Mouse (Mus musculus) frontal cortex, postnatal 36 days (tissue): ENCODE data around the gene Nr2f2.

ENCODE experiments used
- DNase-seq, 2 experiments: peaks; one replicate each; pipeline ENCODE4 v3.0.0; 2022; ENCODE audit warnings: low spot score in 2 of 2

Gene Nr2f2

DNA sequence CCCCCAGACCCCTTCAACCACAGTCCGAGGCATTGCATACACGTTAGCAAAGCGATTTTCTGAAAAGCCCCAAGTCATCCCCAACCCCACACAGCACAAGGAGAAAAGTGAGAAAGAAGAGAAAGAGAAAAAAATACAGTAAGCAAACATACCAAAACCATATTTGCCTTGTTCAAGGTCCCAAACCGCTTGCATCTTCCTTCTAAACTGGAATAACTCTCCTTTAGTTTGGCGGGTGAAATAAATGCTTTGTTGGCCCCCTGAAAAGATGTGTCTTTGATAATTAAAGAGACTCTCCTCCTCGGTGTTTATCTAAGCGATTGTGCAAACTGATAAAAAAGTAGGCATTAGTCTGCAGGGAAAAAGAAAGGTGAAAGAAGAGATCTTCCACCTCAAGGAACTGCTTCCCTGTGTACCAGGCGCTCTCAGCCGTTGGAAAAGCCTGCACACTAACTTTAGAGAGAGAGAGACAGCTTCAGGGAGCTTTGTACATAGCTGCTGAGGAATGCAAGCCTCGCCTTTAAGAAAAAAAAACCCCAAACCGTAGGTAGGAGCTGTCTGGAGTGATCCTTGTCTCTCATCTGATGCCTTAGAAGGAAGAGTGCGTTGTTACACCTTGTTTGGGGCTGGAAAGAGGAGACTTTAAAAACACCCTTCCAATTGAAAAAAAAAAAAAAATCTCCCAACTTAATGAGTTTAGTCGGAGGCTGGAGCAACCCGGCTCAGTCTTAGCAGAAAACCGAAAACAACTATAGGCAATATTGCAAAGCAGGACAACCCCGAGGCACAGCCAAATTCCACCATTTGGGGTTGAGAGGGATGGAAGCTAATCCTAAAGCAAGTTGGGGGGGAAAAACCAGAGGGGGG lies at the start of gene Nr2f2:
Nr2f2 (minus strand) TSS at position 795 of the 867 bp plus-strand sequence.
- no peak for DNase-seq

DNA sequence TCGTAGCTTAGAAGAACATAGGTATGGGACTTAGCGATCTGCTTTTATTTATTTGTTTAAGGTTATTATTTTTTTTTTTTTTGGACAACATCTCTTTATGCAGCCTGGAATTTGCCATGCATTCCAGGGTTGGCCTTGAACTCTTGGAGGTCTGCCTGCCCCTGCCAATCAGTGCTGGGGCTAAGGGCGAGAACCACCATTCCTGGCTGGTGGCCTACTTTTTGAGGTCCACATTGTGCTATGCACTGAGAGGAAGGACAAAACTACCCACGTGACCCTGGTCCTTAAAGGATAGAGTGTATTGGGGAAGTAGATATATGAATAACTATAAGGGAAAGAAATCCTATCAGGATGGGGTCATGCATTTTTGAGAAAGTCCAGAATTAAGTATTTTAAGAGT lies 47.9 kb upstream of the Nr2f2 start:
- DNase-seq: no peak

DNA sequence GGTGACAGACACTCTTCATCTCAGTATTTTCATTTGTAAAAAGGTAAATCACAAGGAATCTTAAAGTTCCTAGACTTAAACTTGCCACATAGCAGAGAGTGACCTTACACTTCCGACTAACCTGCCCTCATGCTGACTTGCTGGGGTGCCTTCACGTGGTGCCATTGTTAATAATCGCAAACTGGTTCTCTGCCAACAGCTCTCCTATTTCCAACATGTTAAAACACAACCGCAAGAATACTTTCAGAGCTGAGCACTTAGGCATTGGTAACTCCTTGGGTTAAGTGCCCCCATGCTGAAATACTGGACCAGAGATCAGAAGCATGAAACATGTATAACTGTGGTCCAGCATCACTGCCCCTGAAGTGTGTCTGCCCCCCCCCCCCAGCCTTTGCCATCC lies 47.1 kb upstream of the Nr2f2 start:
- DNase-seq: no peak

DNA sequence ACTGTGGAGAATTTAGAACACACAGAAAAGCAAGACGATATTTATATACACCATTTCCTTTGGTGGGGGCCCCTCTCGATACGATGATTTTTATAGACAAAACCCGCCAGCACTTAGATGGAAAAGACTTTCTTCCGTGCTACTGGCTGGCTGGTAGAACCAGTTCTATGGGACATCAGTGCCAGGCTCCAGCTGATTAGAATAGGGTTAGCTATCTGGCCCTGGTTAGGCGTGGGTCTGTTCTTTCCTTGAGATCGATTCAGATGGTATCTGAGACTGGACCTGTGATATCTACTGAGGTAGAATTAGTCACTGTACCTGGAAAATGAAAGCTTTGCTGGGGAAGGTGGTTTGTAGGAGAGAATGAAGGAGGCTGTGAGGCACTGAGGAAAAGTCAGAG lies 46.4 kb upstream of the Nr2f2 start:
- DNase-seq: no peak

DNA sequence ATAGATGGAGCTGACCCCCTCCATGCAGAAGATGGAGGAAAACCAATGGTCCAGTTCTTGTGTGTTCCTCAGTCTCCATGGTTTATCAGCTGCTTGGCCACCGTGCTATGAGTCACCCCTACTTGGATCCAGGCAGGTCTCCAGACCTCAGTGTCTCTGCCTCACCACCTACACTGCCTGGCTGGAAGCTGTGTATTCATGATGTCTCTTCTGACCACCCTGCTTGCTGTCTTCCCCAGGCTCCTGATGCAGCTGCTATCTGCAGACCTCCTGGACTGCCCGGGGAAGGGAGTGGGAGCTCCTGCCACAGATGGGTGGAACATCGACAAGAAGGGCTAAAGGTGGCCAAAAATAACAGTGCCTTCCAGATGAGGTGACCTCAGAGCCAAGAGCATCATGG lies 43.8 kb upstream of the Nr2f2 start:
- no peak for DNase-seq

DNA sequence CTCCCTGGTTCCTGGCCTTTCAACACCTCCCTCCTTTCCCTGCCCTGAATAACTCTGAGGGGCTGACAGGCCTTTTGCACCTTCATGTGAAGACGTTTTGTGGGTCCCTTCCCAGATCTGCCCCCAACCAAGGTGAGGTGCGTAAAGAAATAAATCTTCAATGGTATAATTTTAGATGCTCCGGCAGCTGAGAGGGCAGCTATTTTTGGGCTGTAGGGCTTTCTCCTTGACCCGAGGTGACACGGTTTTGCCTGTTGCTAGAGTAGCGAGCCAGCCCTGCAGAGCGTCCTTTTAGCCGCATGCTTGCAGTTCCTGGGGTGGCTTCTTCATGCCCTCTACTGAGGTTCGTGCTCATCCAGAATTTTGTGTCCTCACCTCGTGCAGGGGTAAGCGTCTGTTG lies 43.4 kb upstream of the Nr2f2 start:
- DNase-seq: no peak

DNA sequence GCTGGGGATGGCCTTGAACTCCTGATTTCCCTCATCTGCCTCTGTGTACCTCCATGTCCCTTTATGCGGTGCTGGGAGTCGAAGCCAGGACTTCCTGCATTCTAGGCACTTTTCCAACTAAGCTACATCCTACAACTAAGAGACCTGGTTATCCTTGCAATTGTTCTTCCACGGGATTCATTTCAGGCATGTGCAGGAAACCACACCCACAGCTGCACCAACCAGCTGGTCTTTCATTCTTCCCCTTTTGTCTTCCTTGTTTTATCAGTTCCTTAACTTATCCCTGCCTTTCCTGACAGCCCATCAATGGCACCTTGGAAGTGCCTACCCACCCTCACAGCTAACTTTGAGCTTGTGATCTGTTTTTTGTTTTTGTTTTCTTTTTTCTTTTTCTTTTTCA lies 42.3 kb upstream of the Nr2f2 start:
- no peak for DNase-seq

DNA sequence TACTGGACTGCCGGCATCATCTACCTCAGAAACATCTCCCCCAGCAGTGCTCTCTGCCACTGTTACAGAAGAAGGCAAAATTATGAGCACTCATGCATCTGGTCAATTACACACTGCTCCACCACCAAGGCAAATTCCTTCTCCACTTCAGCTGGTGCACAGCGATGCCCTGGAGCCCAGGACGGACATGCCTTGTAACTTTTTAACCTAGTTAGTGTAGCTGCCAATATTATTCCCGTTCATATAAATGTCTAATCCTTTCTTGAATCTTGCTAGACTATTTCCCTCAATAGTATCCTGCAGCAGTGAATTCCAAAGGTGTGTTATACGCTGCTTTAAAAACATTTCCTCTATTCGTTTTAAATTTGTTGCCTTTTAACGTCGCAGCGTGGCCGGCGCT lies 40.6 kb upstream of the Nr2f2 start:
- no peak for DNase-seq

DNA sequence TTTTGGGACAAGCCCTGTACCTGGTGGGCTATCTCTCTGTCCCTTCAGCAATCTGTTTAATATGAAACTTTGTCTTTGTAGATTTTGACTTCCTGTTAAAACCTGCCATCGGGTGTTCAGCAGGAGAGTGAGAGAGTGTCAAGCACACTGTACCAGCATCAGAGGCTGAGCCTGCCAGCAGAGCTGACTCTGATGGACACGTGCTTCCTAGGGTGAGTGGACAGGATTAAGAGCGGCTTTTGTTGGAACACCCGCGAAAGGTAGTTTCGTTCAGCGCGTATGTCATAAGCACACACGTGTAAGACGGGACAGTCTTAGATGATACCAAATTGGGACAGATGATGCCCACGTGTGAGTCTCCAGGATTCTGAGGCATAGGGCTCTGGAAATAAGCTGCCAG lies 40.0 kb upstream of the Nr2f2 start:
- DNase-seq: no peak

DNA sequence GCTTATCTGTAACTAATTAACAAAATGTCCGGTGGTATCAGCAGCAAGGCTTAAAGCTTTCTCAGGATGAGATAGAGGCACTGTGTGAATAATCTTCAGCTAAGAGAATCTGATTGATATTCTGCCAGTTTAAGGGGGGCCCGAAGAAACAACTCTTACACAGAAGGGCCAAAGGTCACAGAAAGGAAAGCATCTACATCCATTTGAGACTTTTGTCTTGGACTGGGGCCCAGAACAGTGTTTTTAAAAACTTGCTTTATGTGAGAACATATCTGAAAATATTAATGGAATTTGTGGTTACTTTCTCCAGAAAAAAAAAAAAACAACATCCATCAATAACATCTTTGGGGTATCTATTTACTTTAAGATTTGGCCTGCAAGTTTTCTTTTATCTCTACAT lies 38.9 kb upstream of the Nr2f2 start:
- DNase-seq: no peak

DNA sequence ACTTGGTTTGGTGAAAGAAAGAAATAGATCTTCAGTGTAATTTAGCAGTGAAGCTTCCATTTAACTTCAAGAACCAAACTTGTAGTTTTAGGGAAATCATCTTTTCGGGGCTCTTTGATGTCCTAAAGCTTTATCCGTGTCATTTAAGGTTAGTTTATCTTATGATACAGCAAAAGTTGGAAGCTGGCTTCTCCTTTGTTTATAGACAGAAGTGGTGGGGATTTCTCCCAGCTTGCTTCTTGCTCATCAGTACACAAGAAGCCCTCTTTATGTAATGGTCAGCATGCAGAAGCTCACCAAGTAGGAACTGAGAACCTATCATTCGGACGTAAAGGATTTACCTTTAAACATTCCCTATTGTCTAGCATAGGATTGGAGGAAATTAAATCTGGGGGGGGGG lies 16.3 kb upstream of the Nr2f2 start:
- DNase-seq: no peak

DNA sequence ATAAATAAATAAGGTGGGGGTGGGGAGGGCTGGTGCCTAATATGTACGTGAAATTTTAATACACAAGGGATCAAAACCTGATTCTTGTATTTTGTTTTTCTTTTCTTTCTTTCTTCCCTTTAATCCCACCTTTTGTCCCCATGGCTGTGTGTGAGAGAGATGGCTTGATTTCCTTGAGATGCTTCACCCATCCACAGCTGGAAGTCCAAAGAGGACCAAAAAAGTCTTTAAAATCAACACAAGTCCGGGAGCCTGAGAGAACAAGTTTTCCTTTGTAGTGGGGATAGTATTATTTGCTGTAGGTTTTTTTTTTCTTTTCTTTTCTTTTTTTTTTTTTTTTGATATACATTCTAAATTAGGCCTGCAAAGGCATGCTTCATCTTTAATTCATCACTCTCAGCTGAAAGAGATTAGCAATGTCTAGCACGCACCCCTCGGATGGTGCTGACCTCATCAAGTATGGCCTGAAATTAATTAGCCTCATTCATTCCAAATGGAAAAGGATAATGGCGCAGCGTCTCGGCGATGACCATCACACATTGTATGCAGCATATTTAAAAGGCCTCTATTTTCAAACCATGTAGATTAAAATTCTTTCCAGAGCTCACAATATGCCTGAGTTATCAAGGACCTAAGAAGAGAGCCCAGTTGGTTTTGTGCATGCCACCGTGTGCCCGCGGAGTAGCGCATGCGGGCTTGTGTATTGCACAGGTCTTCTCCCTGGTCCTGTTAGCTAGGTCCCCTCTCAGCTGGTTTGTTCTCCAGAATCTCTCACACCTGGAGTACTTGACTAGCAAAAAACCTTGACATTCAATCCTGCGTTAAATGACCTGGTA lies 15.1 kb upstream of the Nr2f2 start:
- no peak for DNase-seq

DNA sequence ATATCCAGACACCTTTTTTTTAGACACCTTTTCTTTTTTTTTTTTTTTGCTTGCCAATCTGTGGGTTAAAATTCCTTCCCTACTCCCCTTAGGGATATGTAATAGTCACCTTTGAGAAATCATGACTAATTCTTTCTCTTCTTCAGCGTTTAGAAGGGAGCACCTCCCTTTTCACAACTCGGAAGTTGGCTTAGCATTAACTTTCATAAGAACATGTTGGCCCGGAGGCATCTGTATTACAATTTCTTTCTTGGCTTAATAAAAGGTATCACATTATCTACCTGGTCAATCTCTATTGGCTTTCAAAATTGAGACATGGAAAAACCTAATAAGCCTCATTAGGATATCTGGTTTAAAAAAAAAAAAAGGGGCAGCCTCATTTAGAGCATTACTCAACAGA lies 14.4 kb upstream of the Nr2f2 start:
- no peak for DNase-seq

DNA sequence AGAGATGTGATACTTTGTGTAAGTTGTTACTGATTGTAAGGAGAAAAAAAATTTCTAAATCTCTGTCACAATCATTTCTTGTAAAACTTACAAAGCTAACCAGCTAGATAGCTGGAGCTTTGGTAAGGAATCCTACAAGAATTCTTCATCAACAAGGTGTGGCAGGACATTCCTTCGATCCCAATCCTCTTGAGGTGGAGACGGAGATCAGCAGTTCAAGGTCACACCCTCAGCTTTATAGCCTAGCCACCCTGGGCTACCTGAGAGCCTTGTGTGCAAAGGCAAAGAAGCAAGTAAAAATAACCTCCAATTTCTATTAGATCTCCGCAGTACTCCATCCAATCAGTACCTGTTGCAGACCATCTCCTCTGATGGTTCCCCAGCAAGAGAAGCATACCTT lies 13.7 kb upstream of the Nr2f2 start:
- DNase-seq: no peak

DNA sequence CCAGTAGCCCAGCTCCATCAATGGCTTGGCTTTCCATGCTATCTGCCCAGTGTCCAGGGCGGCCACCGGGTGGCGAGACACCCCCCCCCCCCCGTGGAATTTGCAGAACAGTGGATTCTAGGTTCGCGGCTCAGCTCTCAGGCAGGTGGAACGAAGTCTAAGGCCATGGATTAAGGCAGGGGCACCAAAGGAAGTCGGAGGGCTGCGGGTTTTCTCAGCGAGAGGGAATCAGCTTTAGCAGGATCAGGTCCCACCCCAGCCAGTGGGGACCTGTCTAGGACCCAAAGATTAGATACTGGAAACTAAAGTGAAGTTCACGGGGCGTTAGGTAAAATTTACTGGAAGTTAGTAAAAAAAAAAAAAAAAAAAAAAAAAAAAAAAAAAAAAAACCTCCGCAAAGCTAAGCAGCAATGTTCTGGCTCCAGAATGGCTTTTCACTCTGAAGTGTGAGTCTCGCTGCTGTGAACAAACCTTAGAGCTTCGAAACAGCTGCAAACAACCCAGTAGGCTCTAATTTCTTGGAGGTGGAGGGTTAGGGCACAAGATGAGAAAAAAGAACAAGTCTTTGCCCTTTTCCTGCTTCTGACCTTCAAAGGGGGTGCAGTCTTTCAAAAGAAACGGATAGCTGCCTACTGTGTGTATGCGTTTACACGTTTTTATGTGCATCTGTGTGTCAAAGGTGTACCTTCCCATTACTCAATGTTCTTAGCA lies 4.2 kb upstream of the Nr2f2 start:
- no peak for DNase-seq

DNA sequence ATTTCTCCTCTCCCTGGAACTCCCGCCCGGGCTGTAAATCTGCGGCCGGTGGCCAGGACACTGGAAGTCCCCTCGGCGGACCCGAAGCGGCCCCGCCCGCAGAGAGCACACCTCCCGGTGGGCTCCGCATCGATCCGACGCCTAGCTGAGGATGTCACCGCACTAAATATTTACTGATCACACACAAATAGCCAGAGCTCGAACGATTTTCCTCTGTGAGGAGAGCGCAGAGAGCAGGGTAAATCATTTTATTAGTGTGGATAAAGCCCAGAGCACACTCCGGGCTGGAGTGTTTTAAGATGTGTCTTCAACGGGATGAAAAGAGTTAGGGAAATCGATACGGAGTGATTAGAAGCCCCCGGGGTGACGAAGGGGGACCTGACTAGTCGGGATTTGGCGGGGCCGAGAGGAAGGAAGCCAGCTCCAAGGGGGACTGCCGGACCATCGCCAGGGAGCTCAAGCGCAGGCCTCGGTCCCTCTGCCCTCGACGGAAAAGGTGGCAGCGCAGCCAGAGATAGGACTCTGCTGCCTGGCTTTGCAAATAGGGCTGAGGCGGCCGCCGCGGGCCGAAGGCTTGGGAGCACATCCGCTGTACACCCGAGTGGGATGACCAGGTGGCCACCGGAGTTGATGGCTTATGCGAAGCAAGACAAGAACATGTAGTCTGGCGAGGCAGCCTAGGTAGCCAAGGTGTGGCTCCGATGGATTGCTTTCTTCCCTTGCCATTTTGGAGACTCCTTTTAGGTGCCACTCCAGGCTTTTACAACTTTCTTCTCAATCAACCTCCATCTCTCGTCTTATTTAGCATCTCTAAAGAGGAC lies 3.4 kb upstream of the Nr2f2 start:
- no peak for DNase-seq

DNA sequence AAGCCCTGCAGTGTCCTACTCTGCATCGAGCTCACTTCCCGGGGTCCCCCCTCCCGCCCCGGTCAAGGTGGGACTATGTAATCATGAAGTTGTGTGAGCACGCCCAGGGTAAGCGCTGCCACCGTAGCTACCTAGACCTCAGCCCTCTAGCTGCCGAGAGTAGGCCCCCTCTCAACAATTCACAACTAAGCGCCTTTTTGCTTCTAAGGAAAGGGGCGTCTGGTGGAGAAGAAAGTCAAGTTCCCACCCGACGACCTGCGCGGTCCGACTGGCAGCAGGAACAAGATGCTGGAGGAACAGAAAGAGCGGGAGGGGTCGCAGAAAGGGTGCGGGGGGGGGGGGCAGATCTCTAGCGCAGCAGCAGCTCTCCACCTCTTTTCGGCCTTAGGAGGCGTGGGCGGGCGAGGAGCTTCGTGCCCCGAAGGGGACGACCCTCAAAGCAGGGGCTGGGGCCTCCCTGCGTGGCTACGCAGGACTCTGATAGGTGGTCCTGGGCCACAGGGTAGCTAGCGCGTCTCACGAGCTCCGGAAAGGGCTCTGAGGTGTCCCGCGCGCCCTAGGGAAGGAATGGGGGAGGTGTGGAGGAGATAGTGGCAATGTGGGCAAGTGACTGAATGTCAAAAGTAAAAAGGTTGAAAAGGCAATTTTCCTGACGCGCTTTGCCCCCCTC lies 2.7 kb upstream of the Nr2f2 start:
- DNase-seq: no peak

DNA sequence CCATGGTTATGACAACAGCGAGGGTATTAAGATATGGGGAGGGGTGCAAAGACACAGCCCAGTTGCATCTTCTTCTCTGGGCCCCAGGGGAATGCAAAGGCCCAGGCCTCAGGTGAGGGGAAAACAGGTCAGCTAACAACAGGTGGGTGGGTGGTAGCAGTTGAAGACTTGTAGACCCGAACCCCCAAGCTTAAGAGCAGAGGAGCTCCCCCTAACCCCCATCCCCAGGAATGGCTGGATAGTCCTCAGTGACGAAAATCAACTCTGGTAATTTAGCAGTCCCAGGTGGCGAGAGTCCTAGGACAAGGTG lies 2.2 kb upstream of the Nr2f2 start:
- DNase-seq: no peak

DNA sequence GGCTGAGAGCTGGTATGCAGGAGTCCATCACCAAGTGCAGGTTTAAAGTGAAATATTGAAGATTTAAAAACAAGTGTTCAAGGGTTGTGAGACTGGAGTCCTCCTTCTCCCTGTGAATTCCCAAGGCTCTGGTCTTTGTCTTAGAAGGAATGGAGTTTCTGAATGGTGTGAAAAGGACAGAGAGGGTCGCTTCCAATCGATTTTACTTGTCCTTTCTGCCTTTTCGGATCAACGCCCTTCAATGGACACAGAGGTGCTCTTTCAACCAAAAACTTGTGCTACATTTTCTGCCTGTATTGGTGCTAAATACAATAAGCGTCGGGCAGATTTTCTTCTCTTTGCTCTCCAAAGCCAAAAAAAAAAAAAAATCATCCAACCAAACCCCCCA lies 1.7 kb upstream of the Nr2f2 start:
- no peak for DNase-seq

DNA sequence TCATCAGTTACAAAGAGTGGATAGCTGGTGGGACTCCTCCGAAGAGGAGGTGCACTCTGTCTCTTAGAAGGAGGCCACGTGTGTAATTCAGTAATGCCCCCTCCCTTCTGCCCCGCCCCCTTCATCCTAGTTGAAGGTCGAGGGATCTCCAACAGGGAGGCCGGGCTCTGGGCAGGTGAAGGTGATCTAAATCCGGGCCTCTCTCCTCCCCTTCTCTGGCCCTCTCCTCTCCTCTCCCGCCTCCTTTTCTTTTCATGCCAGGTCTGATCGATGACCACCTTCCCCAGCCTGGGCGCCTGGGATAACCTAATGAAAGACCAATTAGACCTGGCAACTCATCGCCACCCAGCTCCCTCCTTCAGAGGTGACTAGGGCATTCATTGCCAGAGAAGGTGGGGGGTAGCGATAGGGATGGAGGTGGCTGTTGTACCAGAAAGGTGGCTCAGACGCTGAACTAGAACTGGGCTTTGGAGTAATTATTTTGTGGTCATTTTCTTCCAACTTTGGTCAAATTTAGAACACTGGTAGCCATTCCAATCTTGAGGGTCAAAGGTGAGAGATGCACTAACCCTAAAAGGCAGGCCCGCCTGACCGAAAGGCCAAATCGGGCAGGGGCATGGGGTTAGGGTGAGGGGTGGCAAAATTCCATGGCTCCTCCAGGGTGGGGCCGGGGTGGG lies 1.2 kb upstream of the Nr2f2 start:
- DNase-seq: no peak

DNA sequence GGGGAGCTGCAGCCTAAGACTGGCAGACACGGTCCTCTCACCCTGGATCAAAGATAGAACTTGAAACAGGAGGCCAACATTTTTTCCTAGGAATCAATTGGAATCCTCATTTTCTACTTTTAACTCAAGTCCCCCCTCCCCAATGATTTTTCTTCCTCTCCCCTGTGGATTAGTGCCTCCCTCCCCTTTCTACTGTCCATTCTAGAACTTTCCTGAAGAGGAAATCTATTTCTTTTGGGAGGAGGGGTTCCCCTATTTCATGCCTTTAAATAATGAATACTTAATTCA lies 217 bp upstream of the Nr2f2 start:
- DNase-seq: no peak
